Mouse (Mus musculus): ENCODE results near the gene Neurod2. TPM values are rescaled to one million over a fixed set of nuclear protein-coding genes. Genes with fewer than 3 reads are reported as not detected.

Gene Neurod2
- polyA plus RNA-seq, 1 experiment, result 57.4 TPM

DNA sequence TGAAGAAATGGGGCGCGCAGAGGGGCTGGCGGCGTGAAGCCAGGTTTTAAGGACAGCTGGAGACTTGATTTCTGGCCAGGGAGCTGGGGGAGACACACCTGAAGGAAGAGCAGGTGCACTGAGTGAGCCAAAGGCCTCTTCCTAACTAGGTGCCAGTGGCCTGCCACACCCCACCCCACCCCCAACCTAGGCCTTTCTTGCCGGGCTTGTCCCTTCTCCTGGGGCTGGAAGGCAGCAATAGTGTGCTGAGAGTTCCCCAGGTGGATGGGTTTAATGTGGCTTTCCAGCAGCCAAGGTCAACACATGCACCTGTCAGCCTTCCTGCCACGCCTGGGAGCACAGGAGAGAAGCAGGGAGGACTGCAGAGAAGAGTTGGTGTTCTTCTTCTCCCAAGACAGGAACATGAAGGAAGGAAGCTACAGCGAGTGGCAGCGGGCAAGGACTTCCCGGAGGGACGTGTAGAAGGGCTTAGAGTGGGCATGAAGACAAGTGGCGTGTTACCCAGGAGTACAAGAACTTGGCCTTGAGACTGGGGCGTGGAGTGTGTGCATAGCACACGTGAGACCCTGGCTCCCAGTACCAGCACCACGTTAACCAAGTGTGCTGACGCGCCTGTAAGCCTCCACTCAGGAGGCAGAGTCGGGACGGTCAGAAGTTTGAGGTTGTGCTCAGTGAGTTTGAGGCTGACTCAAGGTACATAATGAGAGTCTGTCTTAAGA lies 23.0 kb upstream of the Neurod2 start:
- DNase-seq, result no peak
- WGBS, result 75% methylated on average over 18 of the region's 18 CpGs
- no peaks in the 10 kb centered on the region for H3K27me3 ChIP-seq (ENCODE audit: control insufficient read depth, insufficient read depth, low read length)
- peaks cover 6% of the 10 kb centered on the region for H3K4me1 ChIP-seq (ENCODE audit: control insufficient read depth, insufficient read depth, low read length)
- H3K4me3 ChIP-seq (replicated peaks; ENCODE audit: insufficient read depth, low read depth, low read length), result no peak overlapping the region
- no peak for TF ChIP-seq POLR2A (IDR thresholded peaks at IDR 0.05; ENCODE audit: borderline replicate concordance, insufficient read depth, low read length)
- no peak for TF ChIP-seq CTCF (IDR thresholded peaks at IDR 0.05; ENCODE audit: borderline replicate concordance, insufficient read depth, low read depth, low read length)
- no peak overlapping the region for H3K27ac ChIP-seq (ENCODE audit: insufficient read depth, low read length)

DNA sequence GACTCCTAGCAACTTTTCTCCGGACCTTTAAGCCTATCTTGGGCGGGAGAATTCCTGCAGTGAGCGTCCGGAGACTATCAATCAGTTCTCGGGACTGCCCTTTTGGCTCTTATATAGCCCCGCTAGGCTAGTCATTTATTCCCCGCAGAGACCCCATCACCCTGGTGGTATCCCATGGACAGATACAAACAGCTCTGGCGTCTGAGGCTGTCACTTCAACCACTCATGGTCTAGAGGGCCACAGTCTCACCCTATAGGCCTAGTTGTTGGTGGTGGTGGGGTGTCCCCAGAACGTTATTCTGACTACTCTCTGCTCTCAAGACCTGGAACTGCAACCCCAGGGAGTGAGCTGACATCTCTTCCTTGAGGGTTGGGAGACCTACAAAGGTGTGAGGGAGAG lies 19.9 kb upstream of the Neurod2 start:
- no peak overlapping the region for H3K27ac ChIP-seq (ENCODE audit: insufficient read depth, low read length)
- H3K4me3 ChIP-seq (replicated peaks; ENCODE audit: insufficient read depth, low read depth, low read length), result peak overlapping the region; percentile 81
- no peak for TF ChIP-seq CTCF (IDR thresholded peaks at IDR 0.05; ENCODE audit: borderline replicate concordance, insufficient read depth, low read depth, low read length)
- TF ChIP-seq POLR2A (IDR thresholded peaks at IDR 0.05; ENCODE audit: borderline replicate concordance, insufficient read depth, low read length), result no peak
- 26% methylated on average over 9 of the region's 9 CpGs for WGBS
- H3K4me1 ChIP-seq (ENCODE audit: control insufficient read depth, insufficient read depth, low read length), result peaks cover 14% of the 10 kb centered on the region
- DNase-seq, result no peak
- no peaks in the 10 kb centered on the region for H3K27me3 ChIP-seq (ENCODE audit: control insufficient read depth, insufficient read depth, low read length)

- WGBS, result under 1% methylated on average over 55 of the region's 55 CpGs
- TF ChIP-seq CTCF (IDR thresholded peaks at IDR 0.05; ENCODE audit: borderline replicate concordance, insufficient read depth, low read depth, low read length) (no peak), POLR2A (IDR thresholded peaks at IDR 0.05; ENCODE audit: borderline replicate concordance, insufficient read depth, low read length) (no peak)
- no peaks in the 10 kb centered on the region for H3K27me3 ChIP-seq (ENCODE audit: control insufficient read depth, insufficient read depth, low read length)
- H3K4me1 ChIP-seq (ENCODE audit: control insufficient read depth, insufficient read depth, low read length), result peaks cover 14% of the 10 kb centered on the region
- H3K27ac ChIP-seq (ENCODE audit: insufficient read depth, low read length), result peak within 1 kb of the TSS; percentile 22
- peak; percentile 82 to 83 for DNase-seq
- peak within 1 kb of the TSS; percentile 81 for H3K4me3 ChIP-seq (replicated peaks; ENCODE audit: insufficient read depth, low read depth, low read length)
Measured at GRCm38 (mm10) chr11:98348083-98348961, 18.9 kb upstream of the Neurod2 start, which contains the start of gene Ppp1r1b. Gene Ppp1r1b, plus strand, starts transcription at chr11:98348404.

DNA sequence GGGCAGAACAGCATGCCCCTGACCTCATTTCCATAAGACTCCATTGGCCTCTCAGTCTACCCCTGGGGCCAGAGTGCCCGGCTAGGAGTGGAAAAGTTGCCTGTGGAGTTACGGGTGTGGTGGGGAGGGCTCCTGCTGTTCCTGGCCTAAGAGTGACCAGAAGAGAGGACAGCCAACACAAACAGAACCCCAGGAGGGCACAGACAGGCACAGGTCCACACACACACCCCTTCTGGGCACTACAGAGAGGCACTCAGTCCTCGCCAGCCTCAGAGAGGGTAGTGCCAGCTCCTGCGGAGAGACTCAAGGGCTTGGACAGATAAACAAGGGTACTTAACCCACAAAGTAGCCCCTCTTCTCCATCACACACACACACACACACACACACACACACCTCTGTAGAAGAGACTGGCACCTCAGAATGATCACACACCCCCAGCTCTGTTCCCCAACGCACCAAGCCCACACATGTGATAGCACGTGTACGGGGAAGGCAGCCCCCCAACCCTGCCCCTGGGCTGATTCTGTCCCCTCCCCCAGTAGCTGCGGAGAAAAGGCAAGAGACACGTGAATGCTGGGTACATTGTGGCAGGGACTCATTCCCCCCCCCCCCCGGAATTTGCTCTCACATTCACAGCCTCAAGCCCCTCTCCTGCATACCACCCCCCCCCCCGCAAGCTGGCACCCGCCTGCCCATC lies 18.1 kb upstream of the Neurod2 start:
- no peak for TF ChIP-seq CTCF (IDR thresholded peaks at IDR 0.05; ENCODE audit: borderline replicate concordance, insufficient read depth, low read depth, low read length)
- no peak for TF ChIP-seq POLR2A (IDR thresholded peaks at IDR 0.05; ENCODE audit: borderline replicate concordance, insufficient read depth, low read length)
- Histone ChIP-seq H3K4me1 (ENCODE audit: control insufficient read depth, insufficient read depth, low read length) (peaks cover 17% of the 10 kb centered on the region), H3K27ac (ENCODE audit: insufficient read depth, low read length) (no peak overlapping the region), H3K27me3 (ENCODE audit: control insufficient read depth, insufficient read depth, low read length) (no peaks in the 10 kb centered on the region), H3K4me3 (replicated peaks; ENCODE audit: insufficient read depth, low read depth, low read length) (peak overlapping the region; percentile 81)
- 5% methylated on average over 12 of the region's 12 CpGs for WGBS
- peak; percentile 57 to 66 for DNase-seq

GRCm38 (mm10) chr11:98346168-98346567 lies 16.7 kb upstream of the Neurod2 start:
- Histone ChIP-seq H3K27me3 (ENCODE audit: control insufficient read depth, insufficient read depth, low read length) (no peaks in the 10 kb centered on the region), H3K27ac (ENCODE audit: insufficient read depth, low read length) (no peak overlapping the region), H3K4me3 (replicated peaks; ENCODE audit: insufficient read depth, low read depth, low read length) (no peak overlapping the region), H3K4me1 (ENCODE audit: control insufficient read depth, insufficient read depth, low read length) (peaks cover 17% of the 10 kb centered on the region)
- WGBS, result 45% methylated on average over 9 of the region's 9 CpGs
- no peak for TF ChIP-seq POLR2A (IDR thresholded peaks at IDR 0.05; ENCODE audit: borderline replicate concordance, insufficient read depth, low read length)
- TF ChIP-seq CTCF (IDR thresholded peaks at IDR 0.05; ENCODE audit: borderline replicate concordance, insufficient read depth, low read depth, low read length), result no peak
- DNase-seq, result no peak

DNA sequence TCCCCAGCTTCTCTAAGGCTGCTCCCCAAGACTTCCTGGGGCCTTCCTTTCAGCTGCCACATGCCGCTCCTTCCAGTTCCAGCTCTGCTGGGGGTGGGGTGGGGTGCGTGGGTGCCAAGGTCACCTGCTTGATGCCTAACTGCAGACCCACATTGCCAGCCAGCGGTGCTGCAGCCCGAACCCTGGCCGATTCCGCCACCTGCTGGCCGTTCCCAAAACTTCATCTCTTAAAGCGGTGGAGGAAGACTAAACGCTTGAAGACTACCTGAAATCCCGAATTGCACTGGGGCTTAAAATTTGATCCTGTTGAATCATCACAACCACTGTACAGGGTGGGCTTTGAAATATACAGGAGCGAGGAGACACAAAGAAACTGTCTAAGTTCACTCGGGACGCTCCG lies 15.8 kb upstream of the Neurod2 start:
- H3K4me3 ChIP-seq (replicated peaks; ENCODE audit: insufficient read depth, low read depth, low read length), result no peak overlapping the region
- peak; percentile 85 to 95 for DNase-seq
- WGBS, result under 1% methylated on average over 14 of the region's 14 CpGs
- H3K27ac ChIP-seq (ENCODE audit: insufficient read depth, low read length), result no peak overlapping the region
- peaks cover 17% of the 10 kb centered on the region for H3K4me1 ChIP-seq (ENCODE audit: control insufficient read depth, insufficient read depth, low read length)
- H3K27me3 ChIP-seq (ENCODE audit: control insufficient read depth, insufficient read depth, low read length), result no peaks in the 10 kb centered on the region
- TF ChIP-seq CTCF (IDR thresholded peaks at IDR 0.05; ENCODE audit: borderline replicate concordance, insufficient read depth, low read depth, low read length) (peak; percentile 92), POLR2A (IDR thresholded peaks at IDR 0.05; ENCODE audit: borderline replicate concordance, insufficient read depth, low read length) (no peak)

All from cerebellum, adult 2 months (tissue).